Mouse (Mus musculus) midbrain, embryonic 14.5 days (tissue): Measurements from ENCODE around the gene Ran. TPM values are rescaled to one million over a fixed set of nuclear protein-coding genes. Genes with fewer than 3 reads are reported as not detected.

Source experiments
- ATAC-seq: fragments of 200-750 bp; cut with Nextera tagmentation; 2 replicates; pipeline ENCODE4 v1.8.0; 2017; ENCODE audit warnings: moderate number of reproducible peaks, moderate library complexity; ENCODE audit not compliant: low FRiP score, low TSS enrichment
- DNase-seq: peaks from one replicate; pipeline ENCODE4 v3.0.0-alpha.2; 2015
- H3K27ac ChIP-seq: fragments of 300-500 bp; sonication (generic); replicated peaks from 2 replicates; pipeline ENCODE4 v1.5.1; 2014; ENCODE audit warnings: mild to moderate bottlenecking, low read depth, low read length, moderate library complexity
- H3K27me3 ChIP-seq: fragments of 300-500 bp; sonication (generic); 2 replicates; pipeline ENCODE4 v1.6.1; 2014; ENCODE audit warnings: low read length, control low read depth, mixed read lengths; ENCODE audit not compliant: control insufficient read depth, insufficient read depth
- H3K36me3 ChIP-seq: fragments of 300-500 bp; sonication (generic); 2 replicates; pipeline ENCODE4 v1.6.1; 2014; ENCODE audit warnings: low read length, control low read depth; ENCODE audit not compliant: control insufficient read depth, insufficient read depth
- H3K4me1 ChIP-seq: fragments of 300-500 bp; sonication (generic); 2 replicates; pipeline ENCODE4 v1.6.1; 2014; ENCODE audit warnings: mild to moderate bottlenecking, antibody characterized with exemption, low read length, control low read depth; ENCODE audit not compliant: control insufficient read depth, insufficient read depth
- H3K4me2 ChIP-seq: fragments of 300-500 bp; sonication (generic); 2 replicates; pipeline ENCODE4 v1.6.1; 2014; ENCODE audit warnings: mild to moderate bottlenecking, low read length, moderate library complexity
- H3K4me3 ChIP-seq: fragments of 300-500 bp; sonication (generic); replicated peaks from 2 replicates; pipeline ENCODE4 v1.5.1; 2014; ENCODE audit warnings: low read depth, low read length
- H3K9ac ChIP-seq: fragments of 300-500 bp; sonication (generic); replicated peaks from 2 replicates; pipeline ENCODE4 v1.6.1; 2014; ENCODE audit warnings: mild to moderate bottlenecking, low read length, moderate library complexity
- H3K9me3 ChIP-seq: fragments of 300-500 bp; sonication (generic); 2 replicates; pipeline ENCODE4 v1.6.1; 2016; ENCODE audit warnings: low read length, control low read depth, mixed read lengths; ENCODE audit not compliant: control insufficient read depth
- WGBS: fragments of 180-500 bp; shearing (Covaris S2); extraction: QIAGEN DNeasy Blood & Tissue Kit; methylation state at CpG from one replicate; pipeline ENCODE4 v1.1.7; 2014; 5-methylcytosine and 5-hydroxymethylcytosine counted together
- polyA plus RNA-seq: library from polyadenylated mRNA; unstranded; fragments of >200 nt; fragmentation: Nextera tagmentation; extraction: Ambion mirVana; gene quantifications from 2 replicates; pipeline ENCODE4 v1.2.1, GENCODE M21; 2014

The Ran gene
- polyA plus RNA-seq, 1 experiment from 2014 or later = 451 TPM

- no peaks in the 10 kb centered on the region for H3K9me3 ChIP-seq
- ATAC-seq (0 out of 2 replicates have a peak, but pooled peaks have one; percentile 1), DNase-seq (no peak)
- peak overlapping the region; percentile 78 for H3K9ac ChIP-seq
- H3K4me2 ChIP-seq = peak overlapping the region; percentile 96
- peak overlapping the region; percentile 99 for H3K27ac ChIP-seq
- peaks cover 19% of the 10 kb centered on the region for H3K4me1 ChIP-seq
- H3K36me3 ChIP-seq = peaks cover 22% of the 10 kb centered on the region; the same call in 1 of the 2 replicates
- no peaks in the 10 kb centered on the region for H3K27me3 ChIP-seq
- WGBS = 6% methylated on average over 28 of the region's 28 CpGs
- peak overlapping the region; percentile 88 for H3K4me3 ChIP-seq
Measured at GRCm38 (mm10) chr5:129020731-129021130, 862 bp downstream of the Ran start.

GRCm38 (mm10) chr5:129025048-129025447 is 5.2 kb downstream of the Ran start:
- H3K27me3 ChIP-seq = no peaks in the 10 kb centered on the region
- H3K9ac ChIP-seq = no peak overlapping the region
- WGBS = 42% methylated on average over 2 of the region's 2 CpGs
- ATAC-seq (no peak), DNase-seq (no peak)
- no peak overlapping the region for H3K4me2 ChIP-seq
- no peak overlapping the region for H3K27ac ChIP-seq
- no peak overlapping the region for H3K4me3 ChIP-seq
- H3K4me1 ChIP-seq = peaks cover 10% of the 10 kb centered on the region
- H3K36me3 ChIP-seq = peaks cover 30% of the 10 kb centered on the region
- no peaks in the 10 kb centered on the region for H3K9me3 ChIP-seq

- DNase-seq = no peak
- H3K27ac ChIP-seq = no peak overlapping the region
- no peak for ATAC-seq
Measured at GRCm38 (mm10) chr5:129025725-129026124, 5.9 kb downstream of the Ran start.

GRCm38 (mm10) chr5:129026171-129026570 is 6.3 kb downstream of the Ran start:
- no peak overlapping the region for H3K9ac ChIP-seq
- H3K36me3 ChIP-seq = peaks cover 30% of the 10 kb centered on the region
- no peak overlapping the region for H3K27ac ChIP-seq
- DNase-seq = no peak
- 91% methylated on average over 3 of the region's 3 CpGs for WGBS
- H3K4me2 ChIP-seq = no peak overlapping the region
- ATAC-seq = no peak
- H3K4me3 ChIP-seq = no peak overlapping the region
- no peaks in the 10 kb centered on the region for H3K27me3 ChIP-seq
- H3K9me3 ChIP-seq = no peaks in the 10 kb centered on the region
- peaks cover 9% of the 10 kb centered on the region for H3K4me1 ChIP-seq

More at GRCm38 (mm10) chr5:129025725-129026124, 5.9 kb downstream of the Ran start:
- Histone ChIP-seq H3K4me3 (no peak overlapping the region), H3K4me1 (peaks cover 10% of the 10 kb centered on the region), H3K9me3 (no peaks in the 10 kb centered on the region), H3K36me3 (peaks cover 30% of the 10 kb centered on the region), H3K9ac (no peak overlapping the region), H3K27me3 (no peaks in the 10 kb centered on the region), H3K4me2 (no peak overlapping the region)
- WGBS = 98% methylated on average over 2 of the region's 2 CpGs

- DNase-seq = no peak
- Histone ChIP-seq H3K36me3 (peaks cover 30% of the 10 kb centered on the region), H3K9me3 (no peaks in the 10 kb centered on the region), H3K4me3 (no peak overlapping the region), H3K4me1 (peaks cover 4% of the 10 kb centered on the region; the same call in 1 of the 2 replicates), H3K27me3 (no peaks in the 10 kb centered on the region), H3K4me2 (no peak overlapping the region), H3K9ac (no peak overlapping the region), H3K27ac (no peak overlapping the region)
- WGBS = 84% methylated on average over 1 of the region's 1 CpGs
- ATAC-seq = no peak
Measured at GRCm38 (mm10) chr5:129026637-129027036, 6.8 kb downstream of the Ran start.

GRCm38 (mm10) chr5:129029131-129029723 is 9.4 kb downstream of the Ran start:
- Histone ChIP-seq H3K27ac (no peak overlapping the region), H3K4me1 (no peaks in the 10 kb centered on the region), H3K36me3 (peaks cover 20% of the 10 kb centered on the region; the same call in 1 of the 2 replicates), H3K27me3 (no peaks in the 10 kb centered on the region), H3K4me3 (no peak overlapping the region), H3K4me2 (no peak overlapping the region), H3K9ac (no peak overlapping the region), H3K9me3 (no peaks in the 10 kb centered on the region)
- ATAC-seq = no peak
- WGBS = 76% methylated on average over 5 of the region's 5 CpGs
- DNase-seq = no peak

GRCm38 (mm10) chr5:129036678-129037077 is 16.8 kb downstream of the Ran start:
- Histone ChIP-seq H3K4me3 (no peak overlapping the region), H3K36me3 (no peaks in the 10 kb centered on the region), H3K4me1 (no peaks in the 10 kb centered on the region), H3K27ac (no peak overlapping the region), H3K4me2 (no peak overlapping the region), H3K9me3 (no peaks in the 10 kb centered on the region), H3K27me3 (no peaks in the 10 kb centered on the region), H3K9ac (no peak overlapping the region)
- DNase-seq (no peak), ATAC-seq (no peak)
- 92% methylated on average over 5 of the region's 5 CpGs for WGBS

- Histone ChIP-seq H3K4me1 (no peaks in the 10 kb centered on the region), H3K4me3 (no peak overlapping the region), H3K27ac (no peak overlapping the region), H3K9ac (no peak overlapping the region), H3K9me3 (no peaks in the 10 kb centered on the region), H3K36me3 (no peaks in the 10 kb centered on the region), H3K27me3 (no peaks in the 10 kb centered on the region), H3K4me2 (no peak overlapping the region)
- WGBS = 85% methylated on average over 7 of the region's 7 CpGs
- ATAC-seq (no peak), DNase-seq (no peak)
Measured at GRCm38 (mm10) chr5:129037739-129038138, 17.9 kb downstream of the Ran start.
